Mouse (Mus musculus) cerebellum, adult 2 months (tissue): ENCODE measurements around the gene Serpine2.

Experiments
- CTCF ChIP-seq: fragments of 200-500 bp; IDR thresholded peaks from 2 replicates; pipeline ENCODE4 v1.5.1; 2011; ENCODE audit warnings: low read depth, mild to moderate bottlenecking, control low read depth, low read length, moderate library complexity, borderline replicate concordance; ENCODE audit not compliant: insufficient read depth
- POLR2A ChIP-seq: fragments of 200-500 bp; IDR thresholded peaks from 2 replicates; pipeline ENCODE4 v1.6.1; 2011; ENCODE audit warnings: low read length, control low read depth, borderline replicate concordance; ENCODE audit not compliant: insufficient read depth

DNA sequence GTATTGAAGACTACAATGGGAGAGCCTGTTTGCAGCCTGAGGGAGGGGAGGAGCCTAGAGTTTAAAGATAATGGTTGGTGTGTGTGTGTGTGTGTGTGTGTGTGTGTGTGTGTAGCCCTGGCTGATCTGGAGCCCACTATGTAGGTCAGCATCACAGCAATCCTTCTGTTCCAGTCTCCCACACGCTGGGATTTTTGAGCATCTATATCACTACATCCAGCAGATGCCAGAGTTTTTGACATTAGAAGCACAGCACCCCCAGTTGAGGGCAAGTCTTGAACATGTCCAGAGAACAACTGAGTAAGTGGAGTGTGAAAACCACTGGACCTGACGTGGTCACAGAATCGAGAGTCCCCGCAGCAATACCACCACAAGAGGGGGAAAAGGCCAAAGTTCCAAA is 4.2 kb downstream of the Serpine2 start:
- TF ChIP-seq CTCF (no peak), POLR2A (no peak)
